Comparison of ENCODE assay signal across 33 mouse cellular contexts in the genomic region with DNA sequence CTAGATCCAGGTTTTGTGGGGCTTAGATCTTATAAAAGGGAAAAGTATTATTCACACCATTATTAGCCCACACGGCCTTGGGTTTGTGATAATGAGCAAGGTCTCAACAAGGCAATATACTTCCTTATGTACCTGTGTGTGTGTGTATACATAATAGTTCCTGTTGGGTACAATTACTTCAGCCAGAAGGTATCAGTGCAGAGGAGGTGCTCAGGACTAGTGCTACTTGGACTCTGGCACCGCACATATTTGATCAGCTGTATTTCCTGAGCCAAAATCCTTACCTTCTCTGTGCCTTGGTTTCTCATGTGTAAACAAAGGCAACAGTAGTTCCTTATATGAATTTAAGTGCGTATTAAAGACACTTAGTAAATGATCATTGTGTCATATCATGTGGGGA.
"Had no signal": no experiment of that assay in that cellular context is flagged by ENCODE, and none has a peak within 500 bp of the region (broad histone marks: within the 10 kb centered on the region; RNA-seq: fewer than 3 reads in every experiment).

No protein-coding gene starts in this region.

- H3K4me1 ChIP-seq: heart, embryonic 10.5 days; heart, embryonic 12.5 days; heart, embryonic 13.5 days; heart, embryonic 15.5 days; hindbrain, embryonic 10.5 days; hindbrain, embryonic 12.5 days; hindbrain, embryonic 13.5 days; hindbrain, embryonic 15.5 days; kidney, embryonic 15.5 days had no signal

- H3K9ac ChIP-seq: heart, embryonic 12.5 days; heart, embryonic 13.5 days; heart, embryonic 15.5 days; hindbrain, embryonic 12.5 days; hindbrain, embryonic 13.5 days; hindbrain, embryonic 14.5 days; hindbrain, embryonic 15.5 days; kidney, embryonic 15.5 days had no signal

- H3K27me3 ChIP-seq: heart, embryonic 13.5 days; heart, embryonic 15.5 days; hindbrain, embryonic 12.5 days; hindbrain, embryonic 13.5 days; hindbrain, embryonic 15.5 days; kidney, embryonic 15.5 days had no signal

- DNase-seq: heart, postnatal 10 days; heart, postnatal 14 days; heart, postnatal 36 days; heart, postnatal 4 days; kidney, adult 11 months; kidney, adult 18-20 months; kidney, adult 2 months; kidney, adult 8-10 months; kidney, adult 9 months; kidney, postnatal 10 days; kidney, postnatal 14 days; kidney, postnatal 25 days; kidney, postnatal 36 days; kidney, postnatal 4 days; layer of hippocampus, adult 9-11 months; layer of hippocampus, postnatal 36 days had no signal

- H3K27ac ChIP-seq: heart, embryonic 10.5 days; heart, embryonic 13.5 days; heart, embryonic 15.5 days; hindbrain, embryonic 10.5 days; hindbrain, embryonic 12.5 days; hindbrain, embryonic 13.5 days; hindbrain, embryonic 14.5 days; hindbrain, embryonic 15.5 days; hindbrain, postnatal 0 days; kidney, embryonic 15.5 days; kidney, postnatal 0 days; layer of hippocampus, adult 2 months; left cerebral cortex, adult 2 months had no signal

- ATAC-seq: hindbrain, embryonic 16.5 days; hindbrain, postnatal 0 days; inflammation-experienced regulatory T-cells, adult 6 months had no signal

- H3K36me3 ChIP-seq: heart, embryonic 10.5 days; heart, embryonic 12.5 days; heart, embryonic 13.5 days; heart, embryonic 15.5 days; hindbrain, embryonic 10.5 days; hindbrain, embryonic 12.5 days; hindbrain, embryonic 13.5 days; hindbrain, embryonic 15.5 days; kidney, embryonic 15.5 days had no signal

- H3K4me3 ChIP-seq: heart, embryonic 10.5 days; heart, embryonic 12.5 days; heart, embryonic 13.5 days; heart, embryonic 15.5 days; hindbrain, embryonic 10.5 days; hindbrain, embryonic 12.5 days; hindbrain, embryonic 13.5 days; hindbrain, embryonic 15.5 days; kidney, embryonic 15.5 days; layer of hippocampus, adult 2 months; left cerebral cortex, adult 2 months had no signal

- H3K9me3 ChIP-seq: heart, embryonic 10.5 days; heart, embryonic 12.5 days; heart, embryonic 13.5 days; heart, embryonic 15.5 days; hindbrain, embryonic 10.5 days; hindbrain, embryonic 12.5 days; hindbrain, embryonic 13.5 days; hindbrain, embryonic 15.5 days; kidney, embryonic 15.5 days had no signal

- H3K4me2 ChIP-seq: heart, embryonic 11.5 days; heart, embryonic 12.5 days; heart, embryonic 13.5 days; heart, embryonic 15.5 days; hindbrain, embryonic 12.5 days; hindbrain, embryonic 13.5 days; hindbrain, embryonic 14.5 days; hindbrain, embryonic 15.5 days; kidney, embryonic 15.5 days had no signal
